Mouse (Mus musculus): Measurements from ENCODE around the gene Noxa1.

Gene Noxa1

GRCm38 (mm10) chr2:25094785-25095108 lies 202 bp downstream of the Noxa1 start:
- DNase-seq: no peak

- no peak for DNase-seq
Observed at GRCm38 (mm10) chr2:25088636-25089035, 6.3 kb downstream of the Noxa1 start.

GRCm38 (mm10) chr2:25087842-25088241 lies 7.1 kb downstream of the Noxa1 start:
- no peak for DNase-seq

GRCm38 (mm10) chr2:25085571-25085970 lies 9.4 kb downstream of the Noxa1 start:
- DNase-seq: no peak

- DNase-seq: no peak
Observed at GRCm38 (mm10) chr2:25083697-25084096, 11.3 kb downstream of the Noxa1 start.

- DNase-seq: no peak
Observed at GRCm38 (mm10) chr2:25080076-25080475, 14.9 kb downstream of the Noxa1 start, which contains the start of gene Entpd8. TSS of gene Entpd8 (plus strand) at chr2:25080304.

GRCm38 (mm10) chr2:25078967-25079366 lies 16.0 kb downstream of the Noxa1 start:
- DNase-seq: no peak

- no peak for DNase-seq
Observed at GRCm38 (mm10) chr2:25075506-25075905, 19.4 kb downstream of the Noxa1 start.

GRCm38 (mm10) chr2:25072398-25072797 lies 22.6 kb downstream of the Noxa1 start:
- DNase-seq: no peak

GRCm38 (mm10) chr2:25069537-25069936 lies 25.4 kb downstream of the Noxa1 start:
- no peak for DNase-seq

GRCm38 (mm10) chr2:25066552-25066951 lies 28.4 kb downstream of the Noxa1 start:
- no peak for DNase-seq

GRCm38 (mm10) chr2:25065537-25065936 lies 29.4 kb downstream of the Noxa1 start:
- DNase-seq: no peak

GRCm38 (mm10) chr2:25064285-25064684 lies 30.7 kb downstream of the Noxa1 start:
- no peak for DNase-seq

GRCm38 (mm10) chr2:25063523-25063922 lies 31.4 kb downstream of the Noxa1 start:
- no peak for DNase-seq

GRCm38 (mm10) chr2:25058926-25059325 lies 36.0 kb downstream of the Noxa1 start:
- DNase-seq: no peak

- peak; percentile 40 for DNase-seq
Observed at GRCm38 (mm10) chr2:25055409-25056155, 39.4 kb downstream of the Noxa1 start.

- peak; percentile 69 for DNase-seq
Observed at GRCm38 (mm10) chr2:25055068-25055405, 39.9 kb downstream of the Noxa1 start.

GRCm38 (mm10) chr2:25054221-25055067 lies 40.5 kb downstream of the Noxa1 start, which contains the start of gene Nsmf:
TSS of gene Nsmf (plus strand) at chr2:25054355.
- peak; percentile 82 for DNase-seq

GRCm38 (mm10) chr2:25053101-25053500 lies 41.8 kb downstream of the Noxa1 start:
- DNase-seq: no peak

- no peak for DNase-seq
Observed at GRCm38 (mm10) chr2:25051450-25051849, 43.5 kb downstream of the Noxa1 start.

- DNase-seq: peak; percentile 91
Observed at GRCm38 (mm10) chr2:25050921-25051320, 44.0 kb downstream of the Noxa1 start.

- DNase-seq: no peak
Observed at GRCm38 (mm10) chr2:25040089-25040488, 54.9 kb downstream of the Noxa1 start.

Data from cerebellum, adult 9-11 months (tissue).